Mouse (Mus musculus): ENCODE data around the gene Tmem130. TPM values are rescaled to one million over a fixed set of nuclear protein-coding genes. Genes with fewer than 3 reads are reported as not detected.

Tmem130 gene
- polyA plus RNA-seq, 2 experiments, result 0.79 TPM; not detected in 1

DNA sequence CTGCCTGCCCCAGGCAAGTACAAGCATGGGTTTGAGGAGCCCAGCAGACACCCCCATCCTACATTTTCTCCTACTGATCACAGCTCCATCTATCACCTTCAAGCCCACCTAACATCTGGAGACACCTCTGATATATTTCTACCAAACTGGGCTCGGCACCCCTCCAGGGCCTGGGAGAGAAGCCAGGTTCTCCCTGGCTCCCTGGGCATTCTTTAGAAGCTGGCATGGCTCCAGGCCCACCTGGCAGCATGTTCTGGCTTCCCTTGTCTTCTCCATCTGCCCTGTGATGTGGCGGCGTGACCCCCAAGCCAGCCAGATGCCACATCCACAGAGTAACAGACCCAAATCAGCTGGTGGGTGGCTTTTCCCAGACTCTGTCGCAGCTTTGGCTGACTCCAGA, 41.3 kb downstream of the Tmem130 start:
- WGBS, result 56% methylated on average over 4 of the region's 4 CpGs

DNA sequence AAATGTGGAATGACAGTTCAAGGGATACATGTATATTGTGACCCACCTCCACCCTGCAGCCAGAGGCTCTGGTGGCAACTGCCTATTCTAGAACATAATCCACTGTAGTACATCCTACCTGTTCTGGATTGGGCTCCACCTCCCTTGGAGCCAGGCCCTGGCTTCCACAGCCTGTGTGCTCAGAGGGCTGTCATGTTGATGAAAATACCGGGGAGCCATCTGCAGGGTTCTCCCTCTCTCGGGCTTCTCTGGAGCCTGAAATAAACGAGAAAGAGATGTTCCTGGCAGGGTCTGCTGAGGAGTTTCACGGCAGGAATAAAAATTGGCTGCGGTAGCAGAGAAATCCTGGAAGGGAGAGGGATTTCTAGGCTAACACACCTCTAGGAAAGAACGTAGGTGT, 41.8 kb downstream of the Tmem130 start:
- H3K4me1 ChIP-seq (ENCODE audit: control insufficient read depth, insufficient read depth, low read length), result no peaks in the 10 kb centered on the region; the same call in 1 of the 2 replicates
- H3K9ac ChIP-seq (ENCODE audit: low read depth, low read length, severe bottlenecking), result no peak overlapping the region
- no peak overlapping the region for H3K4me3 ChIP-seq (replicated peaks; ENCODE audit: low read length)
- no peak overlapping the region for H3K4me2 ChIP-seq (replicated peaks; ENCODE audit: low read depth, low read length, severe bottlenecking)
- H3K27me3 ChIP-seq (ENCODE audit: control insufficient read depth, insufficient read depth, low read length), result no peaks in the 10 kb centered on the region
- no peak overlapping the region for H3K27ac ChIP-seq (replicated peaks; ENCODE audit: low read depth, low read length)
- no peaks in the 10 kb centered on the region for H3K9me3 ChIP-seq (ENCODE audit: control insufficient read depth, low read length)
- no peak for ATAC-seq (ENCODE audit: low FRiP score, low read depth)
- WGBS, result 43% methylated on average over 6 of the region's 6 CpGs
- no peak for TF ChIP-seq POLR2A (IDR thresholded peaks at IDR 0.05; ENCODE audit: borderline replicate concordance, extremely low read depth, insufficient read depth, insufficient read length)
- no peaks in the 10 kb centered on the region for H3K36me3 ChIP-seq (ENCODE audit: control insufficient read depth, insufficient read depth, low read length)
- DNase-seq (ENCODE audit: low spot score), result no peak

More for the DNA sequence above, 41.3 kb downstream of the Tmem130 start:
- no peak for TF ChIP-seq POLR2A (IDR thresholded peaks at IDR 0.05; ENCODE audit: borderline replicate concordance, extremely low read depth, insufficient read depth, insufficient read length)
- no peak overlapping the region for H3K4me3 ChIP-seq (replicated peaks; ENCODE audit: low read length)
- no peak overlapping the region for H3K9ac ChIP-seq (ENCODE audit: low read depth, low read length, severe bottlenecking)
- H3K4me2 ChIP-seq (replicated peaks; ENCODE audit: low read depth, low read length, severe bottlenecking), result no peak overlapping the region
- DNase-seq (ENCODE audit: low spot score), result peak; percentile 11
- H3K4me1 ChIP-seq (ENCODE audit: control insufficient read depth, insufficient read depth, low read length), result no peaks in the 10 kb centered on the region; the same call in 1 of the 2 replicates
- no peak for ATAC-seq (ENCODE audit: low FRiP score, low read depth)
- H3K36me3 ChIP-seq (ENCODE audit: control insufficient read depth, insufficient read depth, low read length), result no peaks in the 10 kb centered on the region
- H3K27me3 ChIP-seq (ENCODE audit: control insufficient read depth, insufficient read depth, low read length), result no peaks in the 10 kb centered on the region
- no peak overlapping the region for H3K27ac ChIP-seq (replicated peaks; ENCODE audit: low read depth, low read length)
- H3K9me3 ChIP-seq (ENCODE audit: control insufficient read depth, low read length), result no peaks in the 10 kb centered on the region

DNA sequence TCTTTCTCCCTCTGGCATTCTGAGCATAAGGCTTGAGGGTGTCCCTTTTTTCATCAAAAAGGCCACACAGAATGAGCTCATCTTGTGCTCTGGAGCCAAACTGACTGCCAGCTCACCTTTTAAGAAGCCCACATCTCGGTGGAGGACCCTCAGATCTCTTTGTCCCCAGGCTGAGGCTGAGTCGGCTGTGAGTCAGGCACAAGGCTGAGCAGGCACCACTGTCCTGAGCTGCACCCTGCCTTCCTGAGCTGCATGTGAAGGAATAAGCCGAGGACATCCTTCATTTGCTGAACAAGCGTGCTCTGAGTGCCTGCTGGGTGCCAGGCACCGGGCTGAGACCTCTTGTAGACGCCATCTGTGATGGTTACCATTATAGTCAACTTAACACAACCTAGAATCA, 44.4 kb downstream of the Tmem130 start:
- ATAC-seq (ENCODE audit: low FRiP score, low read depth) (no peak), DNase-seq (ENCODE audit: low spot score) (no peak)
- H3K27me3 ChIP-seq (ENCODE audit: control insufficient read depth, insufficient read depth, low read length), result no peaks in the 10 kb centered on the region

GRCm38 (mm10) chr5:144713371-144713770, 48.2 kb downstream of the Tmem130 start:
- no peaks in the 10 kb centered on the region for H3K9me3 ChIP-seq (ENCODE audit: control insufficient read depth, low read length)

More for the DNA sequence above, 44.4 kb downstream of the Tmem130 start:
- Histone ChIP-seq H3K4me1 (ENCODE audit: control insufficient read depth, insufficient read depth, low read length) (no peaks in the 10 kb centered on the region; the same call in 1 of the 2 replicates), H3K4me2 (replicated peaks; ENCODE audit: low read depth, low read length, severe bottlenecking) (no peak overlapping the region), H3K36me3 (ENCODE audit: control insufficient read depth, insufficient read depth, low read length) (no peaks in the 10 kb centered on the region), H3K9me3 (ENCODE audit: control insufficient read depth, low read length) (no peaks in the 10 kb centered on the region), H3K4me3 (replicated peaks; ENCODE audit: low read length) (no peak overlapping the region), H3K9ac (ENCODE audit: low read depth, low read length, severe bottlenecking) (no peak overlapping the region), H3K27ac (replicated peaks; ENCODE audit: low read depth, low read length) (no peak overlapping the region)
- WGBS, result 71% methylated on average over 6 of the region's 6 CpGs
- TF ChIP-seq POLR2A (IDR thresholded peaks at IDR 0.05; ENCODE audit: borderline replicate concordance, extremely low read depth, insufficient read depth, insufficient read length), result no peak

DNA sequence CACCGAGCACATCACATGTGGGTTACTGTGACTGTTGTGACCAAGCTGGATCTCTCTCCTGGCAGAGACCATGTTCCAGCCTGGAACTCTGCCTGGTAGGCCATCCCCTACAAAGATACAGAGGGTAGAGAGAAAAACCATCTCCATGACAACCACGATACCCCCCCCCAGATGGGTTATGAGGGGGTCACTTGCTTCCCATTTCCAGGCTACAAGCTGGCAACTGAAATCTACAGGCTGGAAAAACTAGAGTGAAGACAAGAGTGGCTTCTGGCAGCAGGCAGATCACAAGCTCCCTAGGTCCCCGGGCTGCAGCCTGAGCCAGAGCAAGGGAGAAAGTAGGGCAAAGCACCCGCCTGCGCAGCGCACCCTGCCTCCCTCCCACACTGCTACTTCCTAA, 54.0 kb downstream of the Tmem130 start:
- Histone ChIP-seq H3K36me3 (ENCODE audit: control insufficient read depth, insufficient read depth, low read length) (no peaks in the 10 kb centered on the region), H3K9me3 (ENCODE audit: control insufficient read depth, low read length) (no peaks in the 10 kb centered on the region), H3K27me3 (ENCODE audit: control insufficient read depth, insufficient read depth, low read length) (no peaks in the 10 kb centered on the region), H3K4me1 (ENCODE audit: control insufficient read depth, insufficient read depth, low read length) (no peaks in the 10 kb centered on the region), H3K4me2 (replicated peaks; ENCODE audit: low read depth, low read length, severe bottlenecking) (no peak overlapping the region), H3K27ac (replicated peaks; ENCODE audit: low read depth, low read length) (no peak overlapping the region), H3K9ac (ENCODE audit: low read depth, low read length, severe bottlenecking) (no peak overlapping the region), H3K4me3 (replicated peaks; ENCODE audit: low read length) (no peak overlapping the region)
- ATAC-seq (ENCODE audit: low FRiP score, low read depth) (no peak), DNase-seq (ENCODE audit: low spot score) (no peak)
- no peak for TF ChIP-seq POLR2A (IDR thresholded peaks at IDR 0.05; ENCODE audit: borderline replicate concordance, extremely low read depth, insufficient read depth, insufficient read length)
- WGBS, result 90% methylated on average over 6 of the region's 6 CpGs

More at GRCm38 (mm10) chr5:144713371-144713770, 48.2 kb downstream of the Tmem130 start:
- no peak for TF ChIP-seq POLR2A (IDR thresholded peaks at IDR 0.05; ENCODE audit: borderline replicate concordance, extremely low read depth, insufficient read depth, insufficient read length)
- Histone ChIP-seq H3K9ac (ENCODE audit: low read depth, low read length, severe bottlenecking) (no peak overlapping the region), H3K4me1 (ENCODE audit: control insufficient read depth, insufficient read depth, low read length) (no peaks in the 10 kb centered on the region), H3K36me3 (ENCODE audit: control insufficient read depth, insufficient read depth, low read length) (no peaks in the 10 kb centered on the region), H3K27ac (replicated peaks; ENCODE audit: low read depth, low read length) (no peak overlapping the region), H3K4me3 (replicated peaks; ENCODE audit: low read length) (no peak overlapping the region), H3K27me3 (ENCODE audit: control insufficient read depth, insufficient read depth, low read length) (no peaks in the 10 kb centered on the region), H3K4me2 (replicated peaks; ENCODE audit: low read depth, low read length, severe bottlenecking) (no peak overlapping the region)
- DNase-seq (ENCODE audit: low spot score) (no peak), ATAC-seq (ENCODE audit: low FRiP score, low read depth) (no peak)
- 82% methylated on average over 10 of the region's 10 CpGs for WGBS

Measured in limb, embryonic 14.5 days (tissue).